Mouse (Mus musculus): ENCODE results near the gene Osbpl2.

- TF ChIP-seq CTCF (IDR thresholded peaks at IDR 0.05; ENCODE audit: insufficient read depth, low read length) (no peak), POLR2A (IDR thresholded peaks at IDR 0.05; ENCODE audit: borderline replicate concordance, extremely low read depth, low read depth, low read length) (no peak)
Measured at GRCm38 (mm10) chr2:180080680-180081079, 38.4 kb upstream of the Osbpl2 start.
